Mouse (Mus musculus) neural tube, embryonic 12.5 days (tissue): ENCODE results near the gene Dnaaf3. TPM values are rescaled to one million over a fixed set of nuclear protein-coding genes. Genes with fewer than 3 reads are reported as not detected.

ENCODE experiments used
- ATAC-seq: fragments of 200-750 bp; cut with Nextera tagmentation; 2 replicates; pipeline ENCODE4 v1.8.0; 2017; ENCODE audit warnings: low read depth, mild to moderate bottlenecking, moderate TSS enrichment, moderate library complexity; ENCODE audit not compliant: low FRiP score
- H3K27ac ChIP-seq: fragments of 300-500 bp; sonication (generic); 2 replicates; pipeline ENCODE4 v1.5.1; 2016
- H3K27me3 ChIP-seq: fragments of 300-500 bp; sonication (generic); replicated peaks from 2 replicates; pipeline ENCODE4 v1.6.1; 2016; ENCODE audit warnings: mild to moderate bottlenecking
- H3K36me3 ChIP-seq: fragments of 300-500 bp; sonication (generic); 2 replicates; pipeline ENCODE4 v1.6.1; 2016; ENCODE audit warnings: mild to moderate bottlenecking
- H3K4me1 ChIP-seq: fragments of 300-500 bp; sonication (generic); 2 replicates; pipeline ENCODE4 v1.6.1; 2016
- H3K4me2 ChIP-seq: fragments of 300-500 bp; sonication (generic); replicated peaks from 2 replicates; pipeline ENCODE4 v1.6.1; 2016; ENCODE audit warnings: mild to moderate bottlenecking
- H3K4me3 ChIP-seq: fragments of 300-500 bp; sonication (generic); 2 replicates; pipeline ENCODE4 v1.5.1; 2016
- H3K9ac ChIP-seq: fragments of 300-500 bp; sonication (generic); 2 replicates; pipeline ENCODE4 v1.6.1; 2016; ENCODE audit warnings: mild to moderate bottlenecking
- H3K9me3 ChIP-seq: fragments of 300-500 bp; sonication (generic); 2 replicates; pipeline ENCODE4 v1.6.1; 2016; ENCODE audit warnings: mild to moderate bottlenecking
- WGBS: fragments of 180-500 bp; shearing (Covaris S2); methylation state at CpG from one replicate; pipeline ENCODE4 v1.1.7; 2016; 5-methylcytosine and 5-hydroxymethylcytosine counted together
- microRNA-seq: library from miRNA; unstranded; fragments of <30 nt; microRNA quantifications from one replicate; pipeline ENCODE4, GENCODE M21; 2017
- polyA plus RNA-seq: library from polyadenylated mRNA; unstranded; fragments of >200 nt; fragmentation: Nextera tagmentation; extraction: Ambion mirVana; gene quantifications from 2 replicates; pipeline ENCODE4 v1.2.1, GENCODE M21; 2016

Dnaaf3 gene
- polyA plus RNA-seq, 1 experiment from 2014 or later = 1.7 TPM

DNA sequence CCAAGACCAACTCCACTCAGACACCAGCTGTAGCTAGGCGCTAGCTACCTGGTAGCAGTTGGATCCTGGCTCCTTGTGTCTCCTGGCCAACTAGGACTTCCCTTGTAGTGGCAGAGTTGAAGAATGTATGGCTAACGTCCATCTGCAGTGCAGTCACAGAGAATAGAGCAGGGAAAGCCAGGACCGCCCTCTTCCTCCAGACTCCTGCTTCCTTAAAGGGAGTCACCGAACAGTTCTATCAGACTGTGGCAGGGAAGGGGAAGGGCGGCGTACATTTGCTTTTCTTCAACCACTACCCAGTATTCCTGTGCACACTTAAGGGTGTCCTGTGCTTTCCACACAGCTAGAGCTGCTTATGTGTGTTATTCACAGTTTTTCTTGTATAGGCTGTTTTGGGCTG lies 40.9 kb downstream of the Dnaaf3 start:
- Histone ChIP-seq H3K36me3 (peaks cover 66% of the 10 kb centered on the region), H3K27ac (no peak overlapping the region), H3K9ac (no peak overlapping the region), H3K4me1 (no peaks in the 10 kb centered on the region), H3K4me3 (no peak overlapping the region), H3K9me3 (no peaks in the 10 kb centered on the region), H3K27me3 (no peaks in the 10 kb centered on the region), H3K4me2 (no peak overlapping the region)
- ATAC-seq = no peak
- 88% methylated on average over 6 of the region's 6 CpGs for WGBS

- Histone ChIP-seq H3K4me3 (no peak overlapping the region), H3K9ac (no peak overlapping the region), H3K27ac (no peak overlapping the region), H3K4me1 (peaks cover 9% of the 10 kb centered on the region), H3K36me3 (peaks cover 61% of the 10 kb centered on the region), H3K27me3 (0 out of 2 replicates have a peak, but pooled peaks cover 1% of the 10 kb centered on the region), H3K9me3 (no peaks in the 10 kb centered on the region), H3K4me2 (no peak overlapping the region)
- no peak for ATAC-seq
- 92% methylated on average over 12 of the region's 12 CpGs for WGBS
Observed at GRCm38 (mm10) chr7:4482281-4482680, 50.0 kb downstream of the Dnaaf3 start.

GRCm38 (mm10) chr7:4479674-4480073 lies 52.6 kb downstream of the Dnaaf3 start:
- Histone ChIP-seq H3K9me3 (no peaks in the 10 kb centered on the region), H3K27me3 (peaks cover 15% of the 10 kb centered on the region), H3K4me1 (peaks cover 9% of the 10 kb centered on the region), H3K9ac (no peak overlapping the region), H3K27ac (no peak overlapping the region), H3K4me3 (no peak overlapping the region), H3K4me2 (no peak overlapping the region; the same call in 1 of the 2 replicates), H3K36me3 (peaks cover 40% of the 10 kb centered on the region)
- ATAC-seq = no peak
- WGBS = 16% methylated on average over 6 of the region's 6 CpGs

DNA sequence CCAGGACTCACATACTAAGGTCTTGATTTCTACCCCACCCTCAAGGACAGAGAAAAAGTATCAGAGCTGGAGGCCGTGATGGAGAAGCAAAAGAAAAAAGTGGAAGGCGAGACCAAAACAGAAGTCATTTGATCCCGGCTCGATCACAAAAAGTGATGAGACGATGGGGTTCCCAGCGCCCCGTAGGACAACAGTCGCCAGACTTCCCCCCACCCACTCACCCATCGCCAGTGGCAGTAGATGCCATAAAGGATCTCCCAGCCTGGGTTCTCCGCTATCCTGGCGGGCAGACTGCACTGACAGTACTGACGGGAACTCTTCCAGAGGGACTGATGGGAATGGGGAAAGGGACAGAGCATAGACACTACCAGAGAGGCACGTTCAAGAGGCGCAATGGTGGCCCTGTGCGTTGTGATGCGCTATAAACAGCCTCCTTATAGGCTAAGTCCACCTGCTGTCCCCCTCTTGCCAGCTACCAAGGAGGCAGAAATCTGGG lies 53.4 kb downstream of the Dnaaf3 start:
- peaks cover 23% of the 10 kb centered on the region for H3K27me3 ChIP-seq
- WGBS = 2% methylated on average over 16 of the region's 16 CpGs
- H3K9ac ChIP-seq = peak overlapping the region; percentile 54; the same call in 1 of the 2 replicates
- H3K27ac ChIP-seq = 0 out of 2 replicates have a peak overlapping the region, but pooled peaks have one; percentile 27
- peaks cover 31% of the 10 kb centered on the region for H3K36me3 ChIP-seq
- ATAC-seq = peak; percentile 30
- peaks cover 9% of the 10 kb centered on the region for H3K4me1 ChIP-seq
- H3K4me3 ChIP-seq = peak overlapping the region; percentile 41
- H3K4me2 ChIP-seq = peak overlapping the region; percentile 83
- no peaks in the 10 kb centered on the region for H3K9me3 ChIP-seq

DNA sequence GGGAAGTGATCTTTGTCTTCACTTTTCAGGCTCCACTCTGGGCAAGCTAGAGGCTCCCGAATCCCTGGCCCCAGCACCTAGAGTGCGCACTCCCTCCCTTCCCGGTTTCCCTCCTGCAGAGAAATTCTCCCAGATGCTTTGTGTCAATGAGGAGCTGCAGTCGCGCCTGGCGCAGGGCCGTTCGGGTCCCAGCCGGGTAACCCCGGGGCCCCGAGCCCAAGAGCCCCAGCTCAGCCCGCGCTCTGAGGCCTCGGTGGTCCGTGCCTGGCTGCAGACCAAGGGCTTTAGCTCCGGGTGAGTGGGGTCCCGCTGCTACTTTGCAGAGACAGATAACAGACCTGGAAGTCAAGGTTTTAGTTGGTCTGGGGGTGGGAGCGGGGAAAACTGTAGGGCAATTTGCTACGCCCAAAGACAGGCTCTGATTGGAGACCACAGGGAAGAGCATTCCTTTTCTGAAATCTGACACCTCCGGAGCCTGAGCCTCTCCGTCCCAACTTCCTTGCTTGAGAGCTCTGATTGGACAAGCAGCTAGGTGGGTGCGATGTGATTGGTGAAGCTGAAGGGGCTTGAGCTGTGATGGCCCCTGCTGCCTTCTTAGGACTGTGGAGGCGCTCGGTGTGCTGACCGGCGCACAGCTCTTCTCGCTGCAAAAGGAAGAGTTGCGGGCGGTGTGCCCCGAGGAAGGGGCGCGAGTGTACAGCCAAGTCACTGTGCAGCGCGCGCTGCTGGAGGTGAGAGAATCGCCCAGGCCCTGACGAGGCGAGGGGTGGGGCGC lies 54.0 kb downstream of the Dnaaf3 start:
- peak overlapping the region; percentile 41 for H3K4me3 ChIP-seq
- peaks cover 9% of the 10 kb centered on the region for H3K4me1 ChIP-seq
- peak overlapping the region; percentile 54 for H3K9ac ChIP-seq
- no peaks in the 10 kb centered on the region for H3K9me3 ChIP-seq
- peak; percentile 96 for ATAC-seq
- H3K27ac ChIP-seq = peak overlapping the region; percentile 47; the same call in 1 of the 2 replicates
- peaks cover 25% of the 10 kb centered on the region for H3K36me3 ChIP-seq
- peak overlapping the region; percentile 83 for H3K4me2 ChIP-seq
- peaks cover 30% of the 10 kb centered on the region for H3K27me3 ChIP-seq
- WGBS = under 1% methylated on average over 39 of the region's 39 CpGs

GRCm38 (mm10) chr7:4473940-4474339 lies 58.3 kb downstream of the Dnaaf3 start:
- 8% methylated on average over 19 of the region's 19 CpGs for WGBS
- ATAC-seq = no peak
- Histone ChIP-seq H3K27ac (no peak overlapping the region), H3K27me3 (peaks cover 53% of the 10 kb centered on the region), H3K36me3 (no peaks in the 10 kb centered on the region), H3K9ac (no peak overlapping the region), H3K4me1 (peaks cover 11% of the 10 kb centered on the region), H3K4me3 (no peak overlapping the region), H3K4me2 (no peak overlapping the region), H3K9me3 (no peaks in the 10 kb centered on the region)

Small RNA genes within 50 kb of the gene (microRNA-seq; reads per million reads assigned to microRNA genes)
- not detected for gene Gm23577

Other genes with a start within 250 kb of the Dnaaf3 start
- gene Ncr1, start 194.7 kb downstream of the Dnaaf3 start, polyA plus RNA-seq = not detected in 2 replicates
- 0.36 and 0.68 TPM in 2 replicates for gene Gp6, start 134.7 kb downstream of the Dnaaf3 start, polyA plus RNA-seq
- gene Rdh13, start 86.8 kb downstream of the Dnaaf3 start, polyA plus RNA-seq = 29.0 and 29.8 TPM in 2 replicates
- gene Eps8l1, start 71.8 kb downstream of the Dnaaf3 start, polyA plus RNA-seq = 8.7 and 8.9 TPM in 2 replicates
- gene Ppp1r12c, start 30.8 kb downstream of the Dnaaf3 start, polyA plus RNA-seq = 61.1 and 72.5 TPM in 2 replicates
- gene Tnnt1, start 16.1 kb downstream of the Dnaaf3 start, polyA plus RNA-seq = 58.1 and 75.1 TPM in 2 replicates
- gene Tnni3, start 8.2 kb downstream of the Dnaaf3 start, polyA plus RNA-seq = 2.8 and 2.9 TPM in 2 replicates
- gene Syt5, start 15.1 kb upstream of the Dnaaf3 start, polyA plus RNA-seq = 27.9 and 28.6 TPM in 2 replicates
- not detected in 2 replicates for gene Ptprh, start 71.6 kb upstream of the Dnaaf3 start, polyA plus RNA-seq
- 3.5 and 4.0 TPM in 2 replicates for gene Tmem86b, start 99.0 kb upstream of the Dnaaf3 start, polyA plus RNA-seq
- 11.1 and 13.9 TPM in 2 replicates for gene Ppp6r1, start 126.6 kb upstream of the Dnaaf3 start, polyA plus RNA-seq
- 119 and 122 TPM in 2 replicates for gene Hspbp1, start 152.6 kb upstream of the Dnaaf3 start, polyA plus RNA-seq
- gene Brsk1, start 158.2 kb upstream of the Dnaaf3 start, polyA plus RNA-seq = 5.0 and 5.5 TPM in 2 replicates
- gene Tmem150b, start 192.8 kb upstream of the Dnaaf3 start, polyA plus RNA-seq = 0.11 and 0.14 TPM in 2 replicates
- gene Kmt5c, start 207.7 kb upstream of the Dnaaf3 start, polyA plus RNA-seq = 96.5 and 98.5 TPM in 2 replicates
- 27.3 and 33.4 TPM in 2 replicates for gene Cox6b2, start 220.6 kb upstream of the Dnaaf3 start, polyA plus RNA-seq
- gene Fam71e2, start 238.8 kb upstream of the Dnaaf3 start, polyA plus RNA-seq = not detected in 2 replicates